Mouse (Mus musculus) neural tube, embryonic 11.5 days (tissue): ENCODE results near the gene Cpne5. TPM values are rescaled to one million over a fixed set of nuclear protein-coding genes. Genes with fewer than 3 reads are reported as not detected.

Experiments
- ATAC-seq: fragments of 200-750 bp; cut with Nextera tagmentation; 2 replicates; pipeline ENCODE4 v1.8.0; 2017; ENCODE audit warnings: moderate number of reproducible peaks, mild to moderate bottlenecking, moderate TSS enrichment, moderate library complexity; ENCODE audit not compliant: insufficient read depth, low FRiP score, low TSS enrichment
- DNase-seq: peaks from one replicate; pipeline ENCODE4 v3.0.0-alpha.2; 2015; ENCODE audit warnings: low spot score
- H3K27ac ChIP-seq: fragments of 300-500 bp; sonication (generic); 2 replicates; pipeline ENCODE4 v1.5.1; 2014; ENCODE audit warnings: low read depth, mild to moderate bottlenecking, low read length
- H3K27me3 ChIP-seq: fragments of 300-500 bp; sonication (generic); 2 replicates; pipeline ENCODE4 v1.6.1; 2014; ENCODE audit warnings: mild to moderate bottlenecking, low read length, mixed read lengths; ENCODE audit not compliant: control insufficient read depth, insufficient read depth
- H3K36me3 ChIP-seq: fragments of 300-500 bp; sonication (generic); 2 replicates; pipeline ENCODE4 v1.6.1; 2014; ENCODE audit warnings: mild to moderate bottlenecking, low read length, moderate library complexity, mixed read lengths; ENCODE audit not compliant: control insufficient read depth, insufficient read depth
- H3K4me1 ChIP-seq: fragments of 300-500 bp; sonication (generic); 2 replicates; pipeline ENCODE4 v1.6.1; 2014; ENCODE audit warnings: low read length, mixed read lengths; ENCODE audit not compliant: control insufficient read depth, insufficient read depth
- H3K4me2 ChIP-seq: fragments of 300-500 bp; sonication (generic); 2 replicates; pipeline ENCODE4 v1.6.1; 2014; ENCODE audit warnings: low read depth, mild to moderate bottlenecking, moderate library complexity
- H3K4me3 ChIP-seq: fragments of 300-500 bp; sonication (generic); 2 replicates; pipeline ENCODE4 v1.5.1; 2014; ENCODE audit warnings: low read depth, low read length
- H3K9ac ChIP-seq: fragments of 300-500 bp; sonication (generic); 2 replicates; pipeline ENCODE4 v1.6.1; 2014; ENCODE audit warnings: mild to moderate bottlenecking, low read length
- H3K9me3 ChIP-seq: fragments of 300-500 bp; sonication (generic); 2 replicates; pipeline ENCODE4 v1.6.1; 2016; ENCODE audit warnings: low read length; ENCODE audit not compliant: control insufficient read depth
- whole genome bisulfite sequencing: fragments of 180-500 bp; shearing (Covaris S2); extraction: QIAGEN DNeasy Blood & Tissue Kit; methylation state at CpG from one replicate; pipeline ENCODE4 v1.1.7; 2014; 5-methylcytosine and 5-hydroxymethylcytosine counted together
- polyA plus RNA-seq: library from polyadenylated mRNA; unstranded; fragments of >200 nt; fragmentation: Nextera tagmentation; extraction: Ambion mirVana; gene quantifications from 2 replicates; pipeline ENCODE4 v1.2.1, GENCODE M21; 2014

Gene Cpne5
- polyA plus RNA-seq, 1 experiment from 2014 or later = 3.3 TPM

GRCm38 (mm10) chr17:29237267-29237771, 648 bp downstream of the Cpne5 start:
- Histone ChIP-seq H3K4me3 (peak overlapping the region; percentile 49), H3K27ac (no peak overlapping the region), H3K9me3 (no peaks in the 10 kb centered on the region), H3K9ac (peak overlapping the region; percentile 50), H3K27me3 (peaks cover 6% of the 10 kb centered on the region; the same call in 1 of the 2 replicates), H3K36me3 (no peaks in the 10 kb centered on the region), H3K4me2 (peak overlapping the region; percentile 95), H3K4me1 (peaks cover 2% of the 10 kb centered on the region; the same call in 1 of the 2 replicates)
- ATAC-seq = no peak
- no peak for DNase-seq
- WGBS = under 1% methylated on average over 32 of the region's 32 CpGs

DNA sequence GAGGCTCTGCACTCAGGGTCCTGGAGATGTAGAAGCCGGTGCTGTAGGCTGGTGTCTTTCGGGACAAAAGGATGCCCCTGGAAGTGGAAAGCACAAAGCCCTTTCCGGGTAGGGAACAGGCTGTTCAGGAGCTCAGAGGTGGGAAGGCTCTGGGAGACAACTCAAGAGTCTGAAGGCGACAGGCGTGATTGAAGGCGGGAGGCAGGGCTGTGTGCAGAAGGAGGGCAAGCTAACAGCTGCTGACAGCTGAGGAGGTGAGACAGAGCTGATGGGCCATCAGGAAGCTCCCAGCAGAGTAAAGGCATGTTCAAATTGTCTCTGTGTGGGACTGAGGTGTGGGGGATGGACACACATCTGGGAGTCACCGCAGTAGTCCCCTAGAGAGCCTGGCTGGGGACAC, 1.9 kb downstream of the Cpne5 start:
- Histone ChIP-seq H3K4me1 (peaks cover 2% of the 10 kb centered on the region; the same call in 1 of the 2 replicates), H3K27ac (no peak overlapping the region), H3K9me3 (no peaks in the 10 kb centered on the region), H3K4me2 (no peak overlapping the region), H3K4me3 (no peak overlapping the region), H3K9ac (no peak overlapping the region), H3K27me3 (peaks cover 6% of the 10 kb centered on the region; the same call in 1 of the 2 replicates), H3K36me3 (no peaks in the 10 kb centered on the region)
- ATAC-seq (no peak), DNase-seq (no peak)
- WGBS = 61% methylated on average over 7 of the region's 7 CpGs

DNA sequence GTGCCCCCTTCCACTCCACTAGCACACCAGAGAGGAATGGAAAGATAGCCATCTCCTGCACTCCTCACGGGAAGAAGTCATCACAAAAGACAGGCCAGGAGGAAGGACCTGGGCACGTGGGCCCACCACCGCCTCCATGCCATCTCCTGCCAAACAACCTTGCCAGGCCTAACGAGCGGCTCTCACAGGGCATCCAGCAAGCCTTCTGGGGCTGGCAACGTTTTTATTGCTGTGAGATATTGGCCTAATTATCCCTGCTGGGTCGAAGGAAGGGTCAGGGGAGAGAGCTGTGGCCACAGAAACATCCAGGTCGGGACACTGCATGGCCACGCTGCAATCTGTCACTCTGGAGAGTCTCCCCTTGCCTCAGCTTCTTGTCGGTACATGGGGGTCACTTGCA, 6.9 kb downstream of the Cpne5 start:
- H3K36me3 ChIP-seq = no peaks in the 10 kb centered on the region
- whole genome bisulfite sequencing = 61% methylated on average over 10 of the region's 10 CpGs
- no peaks in the 10 kb centered on the region for H3K27me3 ChIP-seq
- ATAC-seq (no peak), DNase-seq (no peak)
- H3K9ac ChIP-seq = no peak overlapping the region
- H3K27ac ChIP-seq = no peak overlapping the region
- H3K4me2 ChIP-seq = no peak overlapping the region
- no peaks in the 10 kb centered on the region for H3K9me3 ChIP-seq
- H3K4me1 ChIP-seq = no peaks in the 10 kb centered on the region
- no peak overlapping the region for H3K4me3 ChIP-seq

GRCm38 (mm10) chr17:29220631-29221030, 17.3 kb downstream of the Cpne5 start:
- Histone ChIP-seq H3K9ac (no peak overlapping the region), H3K4me3 (no peak overlapping the region), H3K36me3 (no peaks in the 10 kb centered on the region), H3K9me3 (no peaks in the 10 kb centered on the region), H3K4me2 (no peak overlapping the region), H3K4me1 (0 out of 2 replicates have a peak, but pooled peaks cover 2% of the 10 kb centered on the region), H3K27ac (no peak overlapping the region), H3K27me3 (no peaks in the 10 kb centered on the region)
- ATAC-seq (no peak), DNase-seq (no peak)
- 82% methylated on average over 14 of the region's 14 CpGs for WGBS

DNA sequence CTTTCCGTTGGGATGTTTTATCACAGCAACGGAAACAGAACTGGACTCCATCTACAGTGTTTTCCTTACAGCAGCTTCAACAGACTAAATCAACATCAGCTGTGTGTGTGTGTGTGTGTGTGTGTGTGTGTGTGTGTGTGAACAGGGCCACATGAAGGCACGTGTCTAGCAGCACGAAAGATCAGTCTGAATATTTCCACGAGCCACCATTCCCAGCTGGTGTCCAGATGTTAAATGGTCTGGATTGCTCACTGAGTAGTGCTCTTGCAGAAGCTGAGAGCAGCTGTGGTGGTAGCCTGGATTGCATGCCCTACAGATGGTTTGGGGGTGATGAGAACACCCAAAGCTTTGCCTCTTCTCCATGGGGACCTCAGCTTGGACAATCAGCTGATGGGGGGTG, 19.9 kb downstream of the Cpne5 start:
- Histone ChIP-seq H3K27me3 (no peaks in the 10 kb centered on the region), H3K4me2 (no peak overlapping the region), H3K36me3 (no peaks in the 10 kb centered on the region), H3K9me3 (no peaks in the 10 kb centered on the region), H3K9ac (no peak overlapping the region), H3K27ac (no peak overlapping the region), H3K4me3 (no peak overlapping the region), H3K4me1 (peaks cover 12% of the 10 kb centered on the region)
- DNase-seq = no peak
- 56% methylated on average over 5 of the region's 5 CpGs for WGBS
- ATAC-seq = no peak

- no peak overlapping the region for H3K4me3 ChIP-seq
- H3K9ac ChIP-seq = no peak overlapping the region
- H3K36me3 ChIP-seq = no peaks in the 10 kb centered on the region
- H3K27me3 ChIP-seq = no peaks in the 10 kb centered on the region
- no peak overlapping the region for H3K4me2 ChIP-seq
- peaks cover 12% of the 10 kb centered on the region for H3K4me1 ChIP-seq
- no peak for DNase-seq
- no peaks in the 10 kb centered on the region for H3K9me3 ChIP-seq
- no peak overlapping the region for H3K27ac ChIP-seq
- 75% methylated on average over 7 of the region's 7 CpGs for WGBS
- no peak for ATAC-seq
These were observed 21.9 kb downstream of the Cpne5 start for GRCm38 (mm10) chr17:29216078-29216477.

DNA sequence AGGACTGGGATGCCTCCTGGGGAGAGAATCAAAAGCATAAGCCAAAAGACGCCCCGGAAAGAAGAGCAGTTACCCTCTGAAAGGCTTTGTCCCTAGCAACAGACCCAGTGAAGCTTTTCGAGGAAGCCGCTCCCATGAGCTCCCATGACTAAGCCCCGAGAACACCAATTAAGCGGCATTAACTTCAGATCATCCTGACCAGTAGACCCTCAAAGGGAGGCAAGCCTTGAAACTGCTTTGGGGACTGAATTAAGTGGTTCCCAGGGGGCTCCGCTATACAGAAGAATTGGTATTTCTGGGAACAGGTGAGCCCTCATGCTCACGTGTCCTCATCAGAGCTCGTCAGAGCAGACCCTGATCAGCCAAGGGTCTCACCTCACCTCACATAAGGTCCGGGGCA, 23.3 kb downstream of the Cpne5 start:
- DNase-seq = no peak
- no peak for ATAC-seq
- no peak overlapping the region for H3K27ac ChIP-seq
- no peak overlapping the region for H3K4me3 ChIP-seq
- H3K27me3 ChIP-seq = no peaks in the 10 kb centered on the region
- 41% methylated on average over 10 of the region's 10 CpGs for WGBS
- no peak overlapping the region for H3K4me2 ChIP-seq
- no peak overlapping the region for H3K9ac ChIP-seq
- no peaks in the 10 kb centered on the region for H3K9me3 ChIP-seq
- H3K36me3 ChIP-seq = no peaks in the 10 kb centered on the region
- H3K4me1 ChIP-seq = peaks cover 12% of the 10 kb centered on the region

GRCm38 (mm10) chr17:29214193-29214456, 23.8 kb downstream of the Cpne5 start:
- H3K27ac ChIP-seq = no peak overlapping the region
- H3K9me3 ChIP-seq = no peaks in the 10 kb centered on the region
- no peaks in the 10 kb centered on the region for H3K36me3 ChIP-seq
- H3K4me2 ChIP-seq = no peak overlapping the region
- H3K9ac ChIP-seq = no peak overlapping the region; the same call in 1 of the 2 replicates
- DNase-seq = no peak
- H3K4me3 ChIP-seq = no peak overlapping the region
- WGBS = 66% methylated on average over 4 of the region's 4 CpGs
- ATAC-seq = no peak
- H3K4me1 ChIP-seq = peaks cover 12% of the 10 kb centered on the region
- no peaks in the 10 kb centered on the region for H3K27me3 ChIP-seq

DNA sequence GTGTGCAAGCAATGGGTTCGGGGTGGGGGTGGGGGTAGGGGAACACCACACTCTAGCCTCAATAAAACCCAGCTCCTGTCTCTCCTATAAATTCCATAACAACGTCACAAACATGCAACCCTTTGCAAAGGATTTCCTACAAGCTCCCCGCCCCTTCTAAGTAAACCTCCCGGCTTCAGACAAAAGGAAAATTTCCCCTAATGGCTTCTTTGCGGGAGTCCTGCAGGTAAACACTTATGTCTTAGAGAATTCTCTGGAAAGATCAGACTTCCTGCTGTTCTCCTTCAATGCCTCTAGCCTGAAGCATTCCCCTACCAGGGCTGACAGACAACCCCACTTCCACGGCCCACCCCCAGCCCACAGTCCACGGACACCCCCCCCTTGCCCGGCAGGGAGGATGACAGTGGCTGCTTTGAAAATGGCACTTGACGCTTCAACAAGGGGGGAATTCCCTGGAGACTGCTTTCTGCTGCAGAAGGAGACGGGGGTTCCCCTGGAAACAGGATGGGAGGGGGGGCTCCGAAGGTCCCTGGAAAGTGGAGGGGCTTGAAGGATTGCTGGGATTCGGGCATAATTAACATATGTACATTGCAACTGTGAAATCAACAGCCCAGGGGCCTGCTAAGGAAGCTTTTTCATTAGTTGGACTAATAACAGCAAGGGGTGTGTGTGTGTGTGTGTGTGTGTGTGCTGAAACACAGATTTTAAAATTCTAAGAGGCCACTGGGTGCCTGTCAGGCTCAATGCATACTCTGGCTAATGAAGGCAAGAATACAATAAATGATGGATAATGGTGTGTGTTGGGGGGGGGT, 24.4 kb downstream of the Cpne5 start:
- Histone ChIP-seq H3K9ac (peak overlapping the region; percentile 11; the same call in 1 of the 2 replicates), H3K36me3 (no peaks in the 10 kb centered on the region), H3K4me3 (no peak overlapping the region), H3K27me3 (no peaks in the 10 kb centered on the region), H3K4me2 (no peak overlapping the region), H3K27ac (no peak overlapping the region), H3K9me3 (no peaks in the 10 kb centered on the region), H3K4me1 (peaks cover 12% of the 10 kb centered on the region)
- ATAC-seq (peak; percentile 23; the same call in 1 of the 2 replicates), DNase-seq (peak; percentile 50)
- 11% methylated on average over 12 of the region's 12 CpGs for WGBS
